Mouse (Mus musculus) spleen, embryonic (tissue): ENCODE measurements around the gene Chga.

ENCODE experiments used
- CTCF ChIA-PET: fragments of 350-600 bp; sonication (Branson Sonifier 250); formaldehyde crosslinking; loops from one replicate; lab custom pipeline; 2022; lab: Charles Lee

Chga gene

DNA sequence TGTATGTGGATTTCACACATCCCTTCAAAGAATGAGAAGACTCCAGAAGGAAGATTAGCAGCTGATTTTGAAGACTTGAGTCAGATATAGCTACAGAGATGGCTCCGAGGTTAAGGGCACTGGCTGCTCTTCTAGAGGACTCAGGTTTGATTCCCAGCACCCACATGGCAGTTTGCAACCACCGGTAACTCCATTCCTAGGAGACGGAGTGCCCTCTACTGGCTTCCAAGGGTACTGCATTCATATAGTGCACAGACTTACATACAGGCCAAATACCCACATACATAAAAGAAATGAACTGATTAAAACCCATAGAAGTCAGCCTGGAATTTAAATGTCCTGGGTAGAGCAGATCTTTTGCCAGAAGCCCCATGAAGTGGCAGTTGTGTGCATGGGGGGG is 43.8 kb downstream of the Chga start:
- CTCF ChIA-PET, result interaction anchor here (0.8 kb wide), 1 partner anchor 20 kb away, joined by 3 read pairs; no protein-coding TSS in a partner anchor

DNA sequence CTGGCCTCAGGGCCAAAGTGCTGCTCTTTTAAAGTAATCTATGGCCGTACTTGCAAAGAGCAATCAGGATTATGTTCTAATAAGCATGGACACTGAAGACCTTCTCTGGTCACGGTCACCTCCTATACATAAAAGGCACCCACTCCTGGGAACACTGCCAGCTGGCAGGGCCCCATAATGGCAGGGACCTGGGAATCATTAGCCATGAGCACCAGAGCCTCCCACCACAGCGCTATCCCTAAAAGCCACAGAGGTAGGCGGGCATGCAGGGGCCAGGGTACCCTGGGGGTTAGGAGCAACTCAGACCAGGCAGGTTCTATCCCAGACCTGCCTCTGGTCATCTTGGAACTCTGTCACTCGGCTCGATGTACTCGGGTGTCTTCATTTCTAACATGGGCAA is 45.0 kb downstream of the Chga start:
- CTCF ChIA-PET, result no interaction called here

DNA sequence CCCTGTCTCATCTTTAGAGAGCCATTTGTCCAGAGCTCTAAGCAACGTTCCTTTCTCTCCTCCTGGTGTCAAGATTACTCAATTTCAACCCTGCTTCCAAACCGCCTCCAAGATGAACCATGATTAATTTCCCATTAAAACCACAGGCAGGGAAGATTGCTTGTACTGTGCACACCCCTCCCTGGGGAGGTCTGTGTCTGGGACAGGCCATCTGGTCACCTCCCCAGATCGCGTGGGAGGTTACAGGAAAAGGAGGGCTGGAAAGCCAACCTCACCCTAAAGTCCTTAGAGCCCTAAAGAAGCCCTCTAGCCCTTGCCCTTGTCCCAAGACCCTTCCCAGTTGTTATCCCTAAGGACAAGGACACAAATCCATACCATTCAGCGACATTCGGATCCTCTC is 45.6 kb downstream of the Chga start:
- CTCF ChIA-PET, result no interaction called here

DNA sequence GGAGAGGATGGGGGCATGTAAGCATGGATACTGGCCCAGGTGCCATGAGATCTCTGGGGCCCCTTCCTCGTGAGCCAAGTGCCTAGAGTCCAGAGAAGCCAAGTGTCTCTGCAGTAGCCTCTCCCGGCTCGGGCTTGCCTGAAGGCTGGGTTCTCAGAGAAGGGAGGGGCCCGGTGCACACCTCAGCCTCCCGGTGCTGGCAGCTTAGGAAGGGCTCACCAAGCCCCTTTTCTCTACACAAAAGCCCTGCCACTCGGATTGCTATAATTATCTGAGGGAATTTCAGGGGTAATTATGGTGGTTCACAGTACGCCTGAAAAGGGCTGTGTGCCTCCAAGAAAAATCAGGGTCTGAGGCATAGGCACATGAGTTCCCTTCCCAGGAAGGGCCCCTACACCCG is 47.1 kb downstream of the Chga start:
- CTCF ChIA-PET, result no interaction called here

DNA sequence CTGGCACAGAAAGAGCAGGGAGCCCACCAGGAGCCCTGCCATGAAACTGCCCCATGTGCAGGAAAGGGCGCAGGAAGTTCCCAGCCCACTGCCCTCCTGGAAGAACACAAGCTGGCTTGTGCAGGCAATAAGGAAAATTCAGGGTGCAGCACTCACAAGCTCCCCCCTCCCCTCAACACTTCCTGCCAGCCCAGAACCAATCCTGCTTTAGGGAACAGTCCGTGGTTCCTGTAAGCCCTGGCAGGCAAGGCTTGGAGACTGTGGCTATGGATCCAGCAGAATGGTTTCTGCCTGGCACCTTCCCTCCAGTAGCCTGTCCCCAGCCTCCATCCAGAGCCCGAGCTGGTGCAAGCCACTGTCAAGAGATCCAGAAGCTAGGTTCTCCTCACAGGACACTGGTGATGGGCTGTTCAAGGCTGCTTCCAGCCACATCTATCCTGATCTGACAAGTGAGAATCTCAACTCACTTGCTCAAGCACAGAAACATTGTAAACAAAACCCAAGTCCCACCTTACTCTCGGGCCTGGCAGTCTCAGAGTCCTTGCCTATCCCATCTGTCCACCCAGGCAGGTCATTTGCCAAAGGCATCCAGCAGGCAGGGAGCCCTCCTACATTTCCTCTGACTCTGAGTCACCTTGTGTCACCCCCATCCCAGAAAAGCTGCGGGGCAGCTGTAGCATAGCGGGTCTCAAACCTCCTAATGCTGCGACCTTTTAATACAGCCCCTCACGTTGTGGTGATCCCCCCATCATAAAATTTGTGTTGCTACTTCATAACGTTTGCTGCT is 47.7 kb downstream of the Chga start:
- CTCF ChIA-PET, result no interaction called here

DNA sequence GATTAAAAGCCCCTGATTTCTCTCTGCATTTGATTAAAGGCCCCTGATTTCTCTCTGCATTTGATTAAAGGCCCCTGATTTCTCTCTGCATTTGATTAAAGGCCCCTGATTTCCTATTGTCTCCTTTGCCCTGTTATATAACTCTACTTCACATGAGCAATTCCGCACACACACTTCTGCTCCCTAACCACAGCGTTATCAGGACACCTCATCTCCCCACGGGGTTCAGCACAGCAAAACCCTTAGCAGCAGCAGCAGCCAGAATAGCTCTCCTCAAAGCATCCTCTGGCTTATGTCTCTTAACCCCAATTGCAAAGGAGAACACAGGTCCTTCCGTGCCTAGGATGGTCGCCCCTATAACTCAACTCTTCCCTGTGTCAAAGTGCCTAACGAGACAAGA is 50.8 kb downstream of the Chga start:
- CTCF ChIA-PET, result no interaction called here

DNA sequence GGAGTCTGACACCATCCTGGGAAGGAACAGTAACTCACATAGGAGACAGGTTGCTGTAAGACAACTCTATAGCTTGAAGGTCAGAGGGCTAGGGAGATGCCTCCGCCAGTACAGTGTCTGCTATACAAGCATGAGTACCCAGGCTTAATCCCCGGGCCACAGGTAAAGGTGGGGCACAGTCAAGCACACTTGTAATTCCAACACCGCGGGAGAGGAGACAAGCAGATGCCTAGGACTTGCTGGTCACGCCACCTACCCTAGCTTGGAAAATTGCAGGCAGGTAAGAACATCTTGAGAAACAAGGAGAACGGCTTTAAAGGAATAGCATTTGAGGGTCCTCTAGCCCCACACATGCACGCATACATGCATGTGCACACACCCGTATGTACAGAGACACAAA is 52.3 kb downstream of the Chga start:
- CTCF ChIA-PET, result no interaction called here

DNA sequence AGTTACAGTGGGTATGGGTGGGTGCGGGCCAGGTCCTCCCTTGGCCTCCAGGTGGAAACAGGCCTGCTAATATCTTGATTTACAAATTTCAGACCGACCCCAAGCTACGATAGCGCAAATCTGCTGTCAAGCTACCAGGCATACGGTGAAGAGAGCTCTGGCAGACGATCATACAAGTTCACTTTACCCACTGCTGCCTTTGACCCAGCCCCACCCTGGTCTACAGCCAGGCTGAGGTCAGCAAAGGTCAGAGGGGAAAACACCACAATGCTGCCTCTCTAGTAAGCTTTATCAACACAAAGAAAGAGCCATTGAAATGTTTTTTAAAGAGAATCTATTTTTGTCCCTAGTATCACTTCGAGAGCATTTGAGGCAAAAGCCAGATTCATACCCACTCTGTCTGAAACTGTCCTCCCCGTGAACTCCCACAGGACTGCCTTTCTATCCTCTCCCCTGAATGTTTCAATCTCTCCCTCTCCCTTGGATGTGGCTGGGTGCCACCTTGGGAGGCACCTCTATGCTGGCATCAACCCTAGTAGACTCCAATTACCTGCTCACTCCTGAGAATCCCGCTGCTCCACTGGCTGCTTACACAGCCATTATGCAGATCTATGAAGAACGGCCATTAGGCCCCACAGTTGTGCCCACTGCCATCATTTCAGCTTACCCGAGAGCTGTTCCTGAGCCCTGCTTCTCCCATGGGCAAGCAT is 53.2 kb downstream of the Chga start:
- CTCF ChIA-PET, result no interaction called here

DNA sequence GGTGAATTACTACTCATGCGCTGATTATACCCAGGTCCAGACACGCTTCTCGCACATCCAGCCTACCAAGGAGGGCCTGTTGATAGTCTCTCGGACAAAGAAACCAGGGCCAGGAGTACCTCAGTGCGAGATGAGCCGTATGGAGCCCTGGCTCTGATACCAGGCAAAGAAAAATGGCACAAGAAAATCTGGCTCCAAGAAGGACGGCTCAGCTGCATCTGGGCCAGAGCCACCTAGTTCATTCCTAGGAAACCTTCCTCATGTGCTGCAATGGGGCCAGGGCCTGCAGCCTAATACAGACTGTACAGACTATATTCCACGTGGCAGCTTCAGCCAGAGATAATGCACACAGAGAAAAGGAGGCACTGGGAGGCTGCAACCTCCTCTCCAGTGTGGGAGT is 56.2 kb downstream of the Chga start:
- CTCF ChIA-PET, result no interaction called here

DNA sequence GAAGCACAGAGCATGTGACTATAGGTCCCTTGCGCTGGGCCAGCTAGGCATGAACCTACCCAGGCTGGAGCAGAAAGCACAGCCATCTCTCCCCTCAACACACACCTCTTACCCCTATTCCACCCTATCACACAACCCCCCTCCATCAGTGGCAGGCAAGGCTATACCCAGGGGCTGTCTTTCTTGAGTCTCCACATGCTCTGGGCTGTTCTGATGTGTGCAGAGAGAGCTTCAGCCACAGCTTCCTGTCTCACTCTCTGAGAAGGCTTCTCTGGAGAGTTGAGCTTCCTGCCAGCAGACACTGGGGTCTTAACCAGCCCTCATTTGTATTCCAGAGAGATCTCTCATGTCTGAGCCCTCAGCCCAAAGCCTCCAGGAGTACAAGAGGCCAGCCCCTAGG is 57.7 kb downstream of the Chga start:
- CTCF ChIA-PET, result interaction anchor here (0.6 kb wide), 1 partner anchor 97 kb away, joined by 7 read pairs; no protein-coding TSS in a partner anchor

DNA sequence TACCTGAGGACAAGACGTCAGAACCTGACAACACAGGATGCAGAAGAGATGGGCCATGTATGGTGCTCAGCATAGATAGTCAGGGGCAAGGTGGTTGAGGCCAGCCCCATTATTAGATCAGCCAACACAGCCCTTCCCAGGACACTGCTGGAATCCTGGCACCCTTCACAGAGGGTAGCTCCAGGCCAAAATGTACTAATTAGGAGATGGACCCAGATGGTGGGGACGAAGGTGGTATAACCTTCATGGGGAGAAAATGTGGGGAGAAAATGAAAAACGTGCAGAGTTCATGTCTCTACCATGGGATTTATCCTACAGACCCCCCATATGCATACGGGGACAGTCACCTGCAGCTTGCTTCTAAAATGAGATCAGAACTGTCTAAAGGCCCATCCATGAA is 58.6 kb downstream of the Chga start:
- CTCF ChIA-PET, result no interaction called here
